Mouse (Mus musculus): ENCODE measurements around the gene Insyn1. TPM values are rescaled to one million over a fixed set of nuclear protein-coding genes. Genes with fewer than 3 reads are reported as not detected.

The Insyn1 gene
- total and polyA plus RNA-seq, 3 experiments = 13.4 to 26.1 (median 23.6) TPM

DNA sequence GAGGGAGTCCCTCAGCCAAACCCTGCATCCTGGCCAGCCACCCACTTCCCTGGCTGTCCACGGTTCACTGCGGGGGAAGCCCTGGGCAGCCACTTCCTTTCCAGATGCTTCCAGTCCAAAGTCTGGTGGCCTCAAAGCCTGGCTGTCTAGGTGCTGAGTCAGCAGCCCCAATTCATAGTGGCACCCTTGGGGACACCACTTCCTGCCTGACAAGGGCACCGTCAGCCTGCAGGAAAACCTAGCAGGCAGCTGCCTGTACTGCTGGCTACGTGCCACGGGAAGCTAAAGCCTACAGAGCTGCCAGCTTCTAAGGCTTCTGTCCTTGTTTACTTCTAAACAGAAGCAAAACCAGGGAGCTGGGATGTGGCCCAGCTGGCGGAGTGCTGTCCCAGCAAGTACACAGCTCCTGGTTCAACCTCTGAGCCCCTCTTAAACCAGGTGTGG is 53.5 kb downstream of the Insyn1 start:
- H3K36me3 ChIP-seq (ENCODE audit: control insufficient read depth, insufficient read depth, low read length) = no peaks in the 10 kb centered on the region
- H3K79me2 ChIP-seq (replicated peaks; ENCODE audit: control insufficient read depth, insufficient read depth, low read length) = no peaks in the 10 kb centered on the region
- peak overlapping the region; percentile 73 for H3K27ac ChIP-seq
- TF ChIP-seq CTCF (IDR thresholded peaks at IDR 0.05) = no peak
- 0 out of 2 replicates have a peak, but pooled peaks have one; percentile 56 for TF ChIP-seq EP300 (IDR thresholded peaks at IDR 0.05; ENCODE audit: insufficient read depth, low read depth, low read length)
- no peak for TF ChIP-seq POLR2A (IDR thresholded peaks at IDR 0.05; ENCODE audit: insufficient read depth, low read depth, low read length)
- DNase-seq = peak; percentile 78 to 85
- H3K4me1 ChIP-seq (ENCODE audit: control insufficient read depth, insufficient read depth, low read length) = peaks cover 6% of the 10 kb centered on the region
- intact Hi-C loops (cut with DNase I) = loop anchor here (2.0 to 5.0 kb wide), 3 partner anchors 19 to 387 kb away; no protein-coding TSS in a partner anchor
- no peaks in the 10 kb centered on the region for H3K27me3 ChIP-seq (ENCODE audit: control insufficient read depth, insufficient read depth, low read length)
- H3K9ac ChIP-seq (ENCODE audit: low read depth, low read length) = no peak overlapping the region
- no peak overlapping the region for H3K4me3 ChIP-seq
- 3% methylated on average over 6 of the region's 6 CpGs for WGBS

DNA sequence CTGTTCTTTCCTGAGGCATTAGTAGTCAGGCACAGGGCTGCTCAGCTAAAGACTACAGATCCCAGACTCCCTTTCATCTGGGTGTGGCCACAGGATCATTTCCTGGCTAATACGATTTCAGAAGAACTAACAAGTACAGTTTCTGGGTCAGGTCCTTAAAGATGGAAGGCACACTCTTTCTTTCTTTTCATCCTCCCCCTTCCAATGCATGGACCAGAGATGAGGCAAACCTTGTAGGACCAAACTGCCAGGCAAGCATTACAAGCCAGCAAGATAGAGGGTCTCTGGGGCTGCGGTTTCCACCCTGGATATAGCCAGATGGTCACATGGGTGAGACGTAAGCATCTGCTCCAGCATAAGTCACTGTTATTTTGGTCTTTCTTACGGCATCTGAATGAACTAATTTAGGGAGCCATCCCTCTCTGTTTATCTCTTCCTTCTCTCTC is 56.5 kb downstream of the Insyn1 start:
- H3K27me3 ChIP-seq (ENCODE audit: control insufficient read depth, insufficient read depth, low read length) = no peaks in the 10 kb centered on the region
- peak; percentile 38 to 39 for DNase-seq
- peaks cover 6% of the 10 kb centered on the region for H3K4me1 ChIP-seq (ENCODE audit: control insufficient read depth, insufficient read depth, low read length)
- TF ChIP-seq POLR2A (IDR thresholded peaks at IDR 0.05; ENCODE audit: insufficient read depth, low read depth, low read length) = peak; percentile 58; the same call in 1 of the 2 replicates
- TF ChIP-seq EP300 (IDR thresholded peaks at IDR 0.05; ENCODE audit: insufficient read depth, low read depth, low read length) = no peak
- intact Hi-C loops (cut with DNase I) = loop anchor here (5.0 kb wide), 1 partner anchor 327 kb away; no protein-coding TSS in a partner anchor
- no peaks in the 10 kb centered on the region for H3K36me3 ChIP-seq (ENCODE audit: control insufficient read depth, insufficient read depth, low read length)
- peak overlapping the region; percentile 55 for H3K27ac ChIP-seq
- 39% methylated on average over 4 of the region's 4 CpGs for WGBS
- H3K9ac ChIP-seq (ENCODE audit: low read depth, low read length) = peak overlapping the region; percentile 39; the same call in 1 of the 2 replicates
- peak overlapping the region; percentile 27 for H3K4me3 ChIP-seq
- no peaks in the 10 kb centered on the region for H3K79me2 ChIP-seq (replicated peaks; ENCODE audit: control insufficient read depth, insufficient read depth, low read length)

DNA sequence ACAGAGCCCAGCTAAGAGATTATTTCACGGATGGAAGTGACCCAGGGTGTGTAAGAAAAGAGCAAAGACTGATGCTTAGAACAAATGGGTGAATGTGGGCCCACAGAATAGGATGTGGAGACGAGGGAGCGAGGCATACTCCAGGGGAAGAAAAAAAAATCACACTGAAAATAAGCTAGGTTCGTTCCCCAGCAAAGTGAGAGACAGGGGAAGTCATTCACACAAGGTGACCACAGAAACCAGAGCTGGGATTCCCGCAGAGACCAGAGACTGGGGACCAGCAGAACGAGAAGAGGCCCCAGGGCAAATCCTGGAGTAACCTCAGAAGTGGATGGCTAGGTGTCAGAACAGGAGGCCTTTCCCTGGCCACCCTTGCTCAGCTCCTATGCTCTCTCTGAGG is 57.0 kb downstream of the Insyn1 start:
- Histone ChIP-seq H3K27me3 (ENCODE audit: control insufficient read depth, insufficient read depth, low read length) (no peaks in the 10 kb centered on the region), H3K4me1 (ENCODE audit: control insufficient read depth, insufficient read depth, low read length) (peaks cover 6% of the 10 kb centered on the region), H3K9ac (ENCODE audit: low read depth, low read length) (no peak overlapping the region), H3K79me2 (replicated peaks; ENCODE audit: control insufficient read depth, insufficient read depth, low read length) (no peaks in the 10 kb centered on the region), H3K4me3 (no peak overlapping the region), H3K36me3 (ENCODE audit: control insufficient read depth, insufficient read depth, low read length) (no peaks in the 10 kb centered on the region), H3K27ac (peak overlapping the region; percentile 55)
- intact Hi-C loops (cut with DNase I) = no loop called here
- WGBS = 71% methylated on average over 6 of the region's 6 CpGs
- TF ChIP-seq CTCF (IDR thresholded peaks at IDR 0.05) (no peak), EP300 (IDR thresholded peaks at IDR 0.05; ENCODE audit: insufficient read depth, low read depth, low read length) (no peak), POLR2A (IDR thresholded peaks at IDR 0.05; ENCODE audit: insufficient read depth, low read depth, low read length) (no peak)
- DNase-seq = no peak

DNA sequence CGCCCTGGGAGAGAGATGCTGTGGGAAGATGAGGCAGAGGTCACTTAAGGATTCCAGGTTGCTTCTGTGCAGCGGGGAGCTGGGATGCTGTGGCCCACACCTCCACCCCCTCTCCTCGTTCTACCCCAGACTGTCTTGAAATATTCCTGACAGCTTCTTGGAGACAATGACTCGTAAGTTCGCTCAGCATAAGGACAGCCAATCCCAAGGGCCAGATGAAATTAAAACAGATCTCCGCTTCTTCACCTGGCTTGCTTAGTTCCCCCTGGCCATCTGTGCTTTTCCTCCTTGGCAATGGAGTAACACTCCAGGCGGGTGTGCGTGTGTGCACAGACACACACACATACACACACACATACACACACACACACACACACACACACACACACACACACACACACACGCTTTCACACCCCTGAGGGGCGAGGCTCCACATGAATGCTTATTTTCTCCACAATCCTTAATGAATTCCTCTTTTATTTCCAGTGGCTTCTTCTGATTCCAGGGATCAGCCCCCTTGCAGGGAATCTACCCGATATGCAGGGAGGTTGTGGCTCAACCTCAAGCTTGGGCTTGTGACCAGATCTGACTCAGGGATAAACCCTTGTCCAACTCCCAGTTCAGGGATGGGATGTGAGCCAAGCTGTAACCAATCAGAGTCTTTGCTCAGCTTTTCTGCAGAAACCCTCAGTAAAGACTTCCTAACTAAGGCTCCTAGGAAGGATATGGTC is 58.4 kb downstream of the Insyn1 start:
- no peak overlapping the region for H3K9ac ChIP-seq (ENCODE audit: low read depth, low read length)
- H3K36me3 ChIP-seq (ENCODE audit: control insufficient read depth, insufficient read depth, low read length) = no peaks in the 10 kb centered on the region
- H3K4me1 ChIP-seq (ENCODE audit: control insufficient read depth, insufficient read depth, low read length) = peaks cover 4% of the 10 kb centered on the region
- H3K4me3 ChIP-seq = no peak overlapping the region
- no peak overlapping the region for H3K27ac ChIP-seq
- DNase-seq = peak in 1 of 2 experiments; percentile 32
- WGBS = 74% methylated on average over 11 of the region's 11 CpGs
- intact Hi-C loops (cut with DNase I) = no loop called here
- no peak for TF ChIP-seq EP300 (IDR thresholded peaks at IDR 0.05; ENCODE audit: insufficient read depth, low read depth, low read length)
- TF ChIP-seq CTCF (IDR thresholded peaks at IDR 0.05) = no peak
- TF ChIP-seq POLR2A (IDR thresholded peaks at IDR 0.05; ENCODE audit: insufficient read depth, low read depth, low read length) = no peak
- no peaks in the 10 kb centered on the region for H3K79me2 ChIP-seq (replicated peaks; ENCODE audit: control insufficient read depth, insufficient read depth, low read length)
- H3K27me3 ChIP-seq (ENCODE audit: control insufficient read depth, insufficient read depth, low read length) = no peaks in the 10 kb centered on the region

DNA sequence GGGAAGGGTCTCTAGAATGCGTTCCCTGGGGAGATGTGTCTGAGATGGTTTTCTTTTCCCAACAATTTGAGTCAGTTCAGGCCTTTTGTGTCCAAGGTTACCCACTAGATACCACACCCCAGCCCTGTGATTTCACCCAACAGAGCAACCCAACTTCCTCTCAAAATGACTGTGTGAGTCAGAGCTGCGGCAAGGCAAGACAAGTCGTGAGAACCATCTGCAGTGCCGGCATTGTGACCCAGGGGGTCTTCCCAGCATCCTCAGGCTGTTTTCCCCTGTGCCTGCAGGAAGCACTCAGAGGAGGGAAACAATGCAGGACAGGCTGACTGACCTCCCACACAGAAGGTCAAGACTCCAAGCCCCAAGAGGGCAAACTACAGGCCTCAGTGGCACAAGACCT is 60.5 kb downstream of the Insyn1 start:
- no peak overlapping the region for H3K27ac ChIP-seq
- no peaks in the 10 kb centered on the region for H3K27me3 ChIP-seq (ENCODE audit: control insufficient read depth, insufficient read depth, low read length)
- no peaks in the 10 kb centered on the region for H3K4me1 ChIP-seq (ENCODE audit: control insufficient read depth, insufficient read depth, low read length)
- no peaks in the 10 kb centered on the region for H3K36me3 ChIP-seq (ENCODE audit: control insufficient read depth, insufficient read depth, low read length)
- H3K9ac ChIP-seq (ENCODE audit: low read depth, low read length) = no peak overlapping the region
- intact Hi-C loops (cut with DNase I) = no loop called here
- no peaks in the 10 kb centered on the region for H3K79me2 ChIP-seq (replicated peaks; ENCODE audit: control insufficient read depth, insufficient read depth, low read length)
- no peak overlapping the region for H3K4me3 ChIP-seq
- no peak for DNase-seq
- WGBS = 55% methylated on average over 4 of the region's 4 CpGs
- no peak for TF ChIP-seq EP300 (IDR thresholded peaks at IDR 0.05; ENCODE audit: insufficient read depth, low read depth, low read length)
- TF ChIP-seq CTCF (IDR thresholded peaks at IDR 0.05) = no peak
- TF ChIP-seq POLR2A (IDR thresholded peaks at IDR 0.05; ENCODE audit: insufficient read depth, low read depth, low read length) = no peak

Other genes starting within 250 kb of the Insyn1 start
- 1 to 10 TPM; 7.5 to 8.2 TPM for gene Pml, start 238.8 kb upstream of the Insyn1 start, total RNA-seq (2021)
- gene Pml, start 238.8 kb upstream of the Insyn1 start, polyA plus RNA-seq (2012; rRNA removed) = 10.4 and 10.5 TPM in 2 replicates
- gene Stoml1, start 235.4 kb upstream of the Insyn1 start, total RNA-seq (2021) = 1 to 10 TPM; 9.2 to 9.6 TPM
- 23.4 and 29.4 TPM in 2 replicates for gene Stoml1, start 235.4 kb upstream of the Insyn1 start, polyA plus RNA-seq (2012; rRNA removed)
- gene Loxl1, start 175.4 kb upstream of the Insyn1 start, total RNA-seq (2021) = 10 to 100 TPM; 22.1 to 28.4 TPM
- gene Loxl1, start 175.4 kb upstream of the Insyn1 start, polyA plus RNA-seq (2012; rRNA removed) = 57.5 and 59.7 TPM in 2 replicates
- not detected for gene Tbc1d21, start 118.1 kb upstream of the Insyn1 start, total RNA-seq (2021)
- not detected in 2 replicates for gene Tbc1d21, start 118.1 kb upstream of the Insyn1 start, polyA plus RNA-seq (2012; rRNA removed)
- 1 to 10 TPM; 8.5 to 10.0 TPM for gene Cd276, start 66.8 kb downstream of the Insyn1 start, total RNA-seq (2021)
- 7.1 and 7.8 TPM in 2 replicates for gene Cd276, start 66.8 kb downstream of the Insyn1 start, polyA plus RNA-seq (2012; rRNA removed)
- 100 to 1,000 TPM; 123 to 124 TPM for gene Nptn, start 93.6 kb downstream of the Insyn1 start, total RNA-seq (2021)
- gene Nptn, start 93.6 kb downstream of the Insyn1 start, polyA plus RNA-seq (2012; rRNA removed) = 282 and 290 TPM in 2 replicates